Mouse (Mus musculus) thymus, adult 2 months (tissue): ENCODE data around the gene Mrpl22.

Source experiments
- CTCF ChIP-seq: fragments of 200-500 bp; IDR thresholded peaks from 2 replicates; pipeline ENCODE4 v1.5.1; 2012; ENCODE audit warnings: mild to moderate bottlenecking, control low read depth, low read length, moderate library complexity, borderline replicate concordance; ENCODE audit not compliant: control insufficient read depth, poor library complexity, insufficient read depth; ENCODE audit errors: extremely low read depth
- POLR2A ChIP-seq: fragments of 200-500 bp; IDR thresholded peaks from 2 replicates; pipeline ENCODE4 v1.6.1; 2012; ENCODE audit warnings: mild to moderate bottlenecking, low read length, control low read depth, moderate library complexity; ENCODE audit not compliant: control insufficient read depth, poor library complexity, insufficient read depth; ENCODE audit errors: extremely low read depth

DNA sequence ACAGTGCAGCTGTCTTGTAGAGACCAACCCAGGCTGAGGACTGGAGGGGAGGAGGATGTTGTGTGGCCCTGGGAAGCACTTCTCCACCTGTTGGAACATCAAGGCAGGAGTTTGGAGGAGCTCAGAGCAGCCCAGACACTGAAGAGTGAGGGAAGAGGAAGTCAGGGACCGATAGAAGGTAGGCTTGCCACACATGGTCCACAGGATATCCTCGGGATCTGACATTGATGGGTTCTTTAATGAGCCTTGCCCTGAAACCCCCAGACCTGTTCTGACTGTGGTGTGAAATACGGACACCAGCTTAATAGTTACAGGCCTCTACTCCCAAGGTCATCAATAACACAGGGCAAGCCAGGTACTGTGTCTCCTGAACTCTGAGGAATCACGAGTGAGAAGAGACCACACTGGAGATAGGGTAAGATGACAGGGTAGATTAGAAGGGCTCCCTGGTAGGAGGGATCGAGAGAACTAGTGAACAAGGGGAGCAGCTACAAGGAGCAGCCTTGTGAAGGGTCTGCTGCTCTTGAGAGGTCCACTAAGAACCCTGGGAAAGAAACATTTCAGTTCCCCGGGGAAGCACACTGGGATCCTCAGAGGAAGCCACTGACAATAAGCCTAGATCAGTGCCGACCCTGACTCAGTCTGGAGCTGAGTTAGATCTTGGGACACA is 42.3 kb downstream of the Mrpl22 start:
- TF ChIP-seq CTCF = no peak
- no peak for TF ChIP-seq POLR2A
